Mouse (Mus musculus) heart, embryonic 10.5 days (tissue): ENCODE data around the gene Ankrd2. TPM values are rescaled to one million over a fixed set of nuclear protein-coding genes. Genes with fewer than 3 reads are reported as not detected.

ENCODE experiments used
- DNase-seq: peaks from one replicate; pipeline ENCODE4 v3.0.0-alpha.2; 2017; ENCODE audit warnings: low spot score
- H3K27ac ChIP-seq: fragments of 300-500 bp; sonication (generic); 2 replicates; pipeline ENCODE4 v1.5.1; 2016; ENCODE audit warnings: mild to moderate bottlenecking
- H3K27me3 ChIP-seq: fragments of 300-500 bp; sonication (generic); 2 replicates; pipeline ENCODE4 v1.6.1; 2016; ENCODE audit warnings: mild to moderate bottlenecking; ENCODE audit not compliant: poor library complexity, insufficient read depth, severe bottlenecking
- H3K36me3 ChIP-seq: fragments of 300-500 bp; sonication (generic); 2 replicates; pipeline ENCODE4 v1.6.1; 2016; ENCODE audit warnings: mild to moderate bottlenecking, moderate library complexity
- H3K4me1 ChIP-seq: fragments of 300-500 bp; sonication (generic); 2 replicates; pipeline ENCODE4 v1.6.1; 2016; ENCODE audit warnings: mild to moderate bottlenecking
- H3K4me3 ChIP-seq: fragments of 300-500 bp; sonication (generic); 2 replicates; pipeline ENCODE4 v1.5.1; 2016; ENCODE audit warnings: mild to moderate bottlenecking, moderate library complexity
- H3K9me3 ChIP-seq: fragments of 300-500 bp; sonication (generic); 2 replicates; pipeline ENCODE4 v1.6.1; 2016; ENCODE audit warnings: mild to moderate bottlenecking, moderate library complexity
- WGBS: fragments of 180-500 bp; shearing (Covaris S2); methylation state at CpG from one replicate; pipeline ENCODE4 v1.1.7; 2016; 5-methylcytosine and 5-hydroxymethylcytosine counted together
- polyA plus RNA-seq: library from polyadenylated mRNA; unstranded; fragments of >200 nt; fragmentation: Nextera tagmentation; extraction: Ambion mirVana; gene quantifications from 2 replicates; pipeline ENCODE4 v1.2.1, GENCODE M21; 2016

Gene Ankrd2
- not detected in 2 replicates for polyA plus RNA-seq

DNA sequence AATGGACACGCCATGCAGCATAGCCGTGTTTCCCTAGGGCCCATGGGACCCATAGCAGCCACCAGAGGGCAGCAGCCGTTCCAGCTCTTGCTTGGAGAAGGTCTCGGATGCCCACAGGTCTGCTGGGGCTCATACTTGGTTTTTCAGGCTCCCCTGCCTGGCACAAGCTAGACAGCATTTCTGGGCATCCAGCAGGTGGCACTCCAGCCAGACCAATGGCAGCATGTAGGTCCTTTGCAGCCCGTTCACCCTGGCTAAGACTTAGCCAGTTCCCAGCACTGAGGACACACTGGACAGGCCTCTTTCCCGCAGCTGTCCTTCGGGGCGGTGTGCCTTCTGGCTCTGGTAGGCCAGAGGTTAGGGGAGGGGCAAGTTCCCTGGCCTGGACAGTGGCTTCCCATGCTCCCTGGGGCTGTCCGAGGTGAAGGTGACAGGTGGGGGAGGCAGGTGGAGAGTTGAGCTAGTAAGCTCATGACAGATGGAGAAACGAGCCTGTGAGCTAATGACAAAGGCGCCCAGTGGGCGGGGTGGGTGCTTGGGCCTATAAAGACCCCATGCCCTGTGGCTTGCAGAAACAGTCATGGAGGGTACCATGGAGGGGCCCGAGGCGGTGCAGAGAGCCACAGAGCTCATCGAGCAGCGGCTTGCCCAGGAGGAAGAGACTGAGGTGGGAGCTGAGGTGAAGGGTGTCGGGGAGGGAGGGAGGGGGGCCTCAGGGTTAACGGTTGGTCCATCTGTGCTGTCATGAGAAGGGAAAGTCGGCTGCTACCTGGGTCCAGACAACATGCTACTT is at the start of gene Ankrd2:
Ankrd2 (plus strand) TSS at position 545 of the 793 bp plus-strand sequence.
- 0 out of 2 replicates have a peak within 1 kb of the TSS, but pooled peaks have one; percentile 42 for H3K27ac ChIP-seq
- 64% methylated on average over 19 of the region's 19 CpGs for WGBS
- peaks cover 15% of the 10 kb centered on the region for H3K27me3 ChIP-seq
- peaks cover 30% of the 10 kb centered on the region for H3K4me1 ChIP-seq
- peak; percentile 84 for DNase-seq
- no peaks in the 10 kb centered on the region for H3K9me3 ChIP-seq
- H3K36me3 ChIP-seq, result peaks cover 18% of the 10 kb centered on the region
- H3K4me3 ChIP-seq, result no peak within 1 kb of the TSS

DNA sequence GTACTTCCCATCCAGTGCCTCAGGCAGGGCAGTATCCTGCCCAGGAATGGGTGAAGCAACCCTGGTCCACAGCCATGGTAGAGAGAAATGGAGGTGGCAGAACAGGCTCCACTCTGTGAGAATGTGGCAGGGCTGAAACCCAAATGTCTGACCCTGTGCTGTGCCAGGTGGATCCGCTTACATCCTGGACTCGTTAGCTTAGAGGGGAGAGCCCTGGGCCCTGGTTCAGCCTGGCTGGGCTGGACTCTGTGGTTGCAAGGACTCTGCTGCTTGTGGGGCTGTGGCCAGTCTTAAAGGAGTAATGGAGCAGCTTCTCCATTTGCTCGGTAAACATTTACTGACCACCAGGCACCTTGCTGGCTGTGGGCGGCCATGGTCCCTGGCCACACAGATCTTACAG is 48.6 kb upstream of the Ankrd2 start:
- Histone ChIP-seq H3K4me1 (peaks cover 21% of the 10 kb centered on the region), H3K4me3 (no peak overlapping the region), H3K9me3 (no peaks in the 10 kb centered on the region), H3K36me3 (no peaks in the 10 kb centered on the region), H3K27ac (no peak overlapping the region), H3K27me3 (0 out of 2 replicates have a peak, but pooled peaks cover 4% of the 10 kb centered on the region)
- DNase-seq, result no peak
- WGBS, result 82% methylated on average over 4 of the region's 4 CpGs

DNA sequence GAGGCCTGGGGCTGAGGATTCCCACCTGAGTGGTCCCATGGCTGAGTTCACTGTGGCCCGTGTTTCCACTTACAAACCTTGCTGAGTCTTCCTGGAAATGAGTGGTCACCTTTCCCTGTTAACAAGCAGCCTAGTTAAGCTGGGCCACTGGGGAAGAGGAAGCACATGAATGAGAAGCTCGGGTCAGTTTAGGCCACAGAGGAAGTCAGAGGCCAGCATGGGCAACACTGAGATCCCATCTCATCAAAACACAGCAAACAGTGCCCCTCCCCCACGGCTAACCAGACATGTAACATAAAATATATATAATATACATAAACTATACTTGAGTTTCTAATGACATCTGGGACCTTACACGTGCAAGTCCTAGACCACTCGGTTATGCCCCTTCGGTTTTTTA is 46.0 kb upstream of the Ankrd2 start:
- no peaks in the 10 kb centered on the region for H3K36me3 ChIP-seq
- WGBS, result 76% methylated on average over 6 of the region's 6 CpGs
- H3K27ac ChIP-seq, result no peak overlapping the region
- H3K4me3 ChIP-seq, result no peak overlapping the region
- no peaks in the 10 kb centered on the region for H3K9me3 ChIP-seq
- peaks cover 22% of the 10 kb centered on the region for H3K4me1 ChIP-seq
- DNase-seq, result no peak
- no peaks in the 10 kb centered on the region for H3K27me3 ChIP-seq

DNA sequence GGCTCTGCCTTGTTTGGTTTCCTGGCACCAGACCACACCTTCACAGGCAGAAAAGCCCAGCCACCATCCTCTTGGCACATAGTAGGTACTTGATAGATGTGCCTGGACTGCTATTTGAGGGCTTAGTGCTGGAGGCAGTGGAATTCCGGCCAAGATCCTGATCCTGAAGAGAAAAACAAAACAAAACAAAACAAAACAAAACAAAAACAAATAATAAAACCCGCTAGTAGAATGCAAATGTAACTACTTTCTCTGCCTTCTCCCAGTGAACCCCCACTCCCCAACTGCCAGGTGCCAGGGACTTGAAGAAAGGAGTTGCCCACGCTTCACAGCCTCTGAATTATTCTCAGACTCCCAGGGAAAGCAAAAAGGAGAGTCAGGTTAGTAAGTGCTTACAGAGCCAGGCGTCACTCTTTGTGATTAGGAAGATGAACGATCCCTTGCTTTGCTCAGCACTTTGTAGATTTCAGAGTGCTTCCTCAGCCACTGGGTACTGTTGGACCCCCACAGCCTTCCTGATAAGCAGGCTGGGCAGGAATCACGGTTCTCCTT is 43.8 kb upstream of the Ankrd2 start:
- H3K36me3 ChIP-seq, result no peaks in the 10 kb centered on the region
- 35% methylated on average over 6 of the region's 6 CpGs for WGBS
- H3K4me1 ChIP-seq, result peaks cover 41% of the 10 kb centered on the region
- H3K4me3 ChIP-seq, result no peak overlapping the region
- 0 out of 2 replicates have a peak overlapping the region, but pooled peaks have one; percentile 22 for H3K27ac ChIP-seq
- no peaks in the 10 kb centered on the region for H3K27me3 ChIP-seq
- H3K9me3 ChIP-seq, result no peaks in the 10 kb centered on the region
- DNase-seq, result no peak

DNA sequence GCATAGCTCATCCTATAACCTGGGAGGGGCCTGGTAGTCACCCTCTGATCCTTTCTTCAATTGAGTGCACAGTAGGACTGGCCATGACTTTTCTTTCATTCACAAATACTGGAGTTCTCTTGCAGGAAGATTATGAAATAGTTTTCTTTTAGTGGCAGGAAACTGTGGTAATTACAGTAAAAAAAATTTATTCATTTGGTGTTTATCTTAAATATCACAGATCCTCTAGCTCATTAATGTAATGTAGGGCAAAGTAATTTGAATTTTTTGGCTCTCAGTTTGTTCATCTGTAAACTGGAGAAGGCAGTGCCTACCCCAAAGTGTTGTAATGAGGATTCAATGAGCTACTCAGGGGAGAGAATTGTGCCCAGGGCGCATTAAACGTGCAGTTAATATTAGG is 42.8 kb upstream of the Ankrd2 start:
- no peak overlapping the region for H3K4me3 ChIP-seq
- DNase-seq, result no peak
- H3K9me3 ChIP-seq, result no peaks in the 10 kb centered on the region
- peaks cover 51% of the 10 kb centered on the region for H3K4me1 ChIP-seq
- WGBS, result 91% methylated on average over 2 of the region's 2 CpGs
- H3K27ac ChIP-seq, result no peak overlapping the region
- H3K36me3 ChIP-seq, result no peaks in the 10 kb centered on the region
- H3K27me3 ChIP-seq, result no peaks in the 10 kb centered on the region

DNA sequence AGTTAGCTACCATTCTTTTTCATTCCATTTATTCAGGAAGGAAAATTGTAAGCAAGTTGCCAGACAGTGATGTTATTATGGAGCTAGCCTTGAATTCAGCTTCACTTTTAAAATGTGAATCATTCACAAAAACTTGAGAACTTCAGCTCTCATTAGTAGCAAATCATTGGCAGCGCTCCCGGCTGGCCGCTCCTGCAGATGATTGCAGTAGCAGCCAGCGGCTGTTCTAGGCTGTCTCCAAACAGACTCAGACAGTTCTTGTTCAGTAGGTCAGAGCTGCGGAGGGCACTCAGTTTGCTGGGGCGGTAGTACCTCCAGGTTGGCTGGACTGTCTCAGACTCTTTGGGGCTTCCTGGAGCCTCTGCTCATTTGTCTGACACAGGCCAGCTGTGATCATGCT is 42.3 kb upstream of the Ankrd2 start:
- WGBS, result 77% methylated on average over 6 of the region's 6 CpGs
- Histone ChIP-seq H3K4me1 (peaks cover 49% of the 10 kb centered on the region), H3K27ac (no peak overlapping the region)

DNA sequence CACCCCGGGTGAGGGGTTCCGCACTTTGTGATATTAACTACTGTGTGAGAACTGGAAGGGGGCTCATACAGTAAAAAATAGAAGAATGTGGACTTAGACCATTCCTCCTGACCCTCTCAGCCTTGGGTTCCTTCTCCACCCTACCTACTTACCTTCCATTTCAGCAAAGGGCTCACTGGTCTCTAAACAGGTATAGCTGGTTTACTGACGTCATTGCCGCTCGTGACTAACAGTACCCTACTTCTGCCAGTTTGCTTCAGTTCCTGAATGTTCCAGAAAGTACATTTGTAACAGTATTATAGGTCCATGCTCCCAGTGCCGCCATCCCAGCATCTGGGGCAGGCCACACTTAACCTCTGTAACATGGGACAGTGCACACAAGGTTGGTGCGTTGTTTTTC is 41.8 kb upstream of the Ankrd2 start:
- H3K27ac ChIP-seq, result no peak overlapping the region
- peaks cover 52% of the 10 kb centered on the region for H3K4me1 ChIP-seq
- H3K27me3 ChIP-seq, result no peaks in the 10 kb centered on the region
- WGBS, result 91% methylated on average over 7 of the region's 7 CpGs
- no peaks in the 10 kb centered on the region for H3K36me3 ChIP-seq
- H3K9me3 ChIP-seq, result no peaks in the 10 kb centered on the region
- H3K4me3 ChIP-seq, result no peak overlapping the region
- no peak for DNase-seq

More for the DNA sequence above, 42.3 kb upstream of the Ankrd2 start:
- no peak for DNase-seq
- Histone ChIP-seq H3K36me3 (no peaks in the 10 kb centered on the region), H3K9me3 (no peaks in the 10 kb centered on the region), H3K4me3 (no peak overlapping the region), H3K27me3 (no peaks in the 10 kb centered on the region)

DNA sequence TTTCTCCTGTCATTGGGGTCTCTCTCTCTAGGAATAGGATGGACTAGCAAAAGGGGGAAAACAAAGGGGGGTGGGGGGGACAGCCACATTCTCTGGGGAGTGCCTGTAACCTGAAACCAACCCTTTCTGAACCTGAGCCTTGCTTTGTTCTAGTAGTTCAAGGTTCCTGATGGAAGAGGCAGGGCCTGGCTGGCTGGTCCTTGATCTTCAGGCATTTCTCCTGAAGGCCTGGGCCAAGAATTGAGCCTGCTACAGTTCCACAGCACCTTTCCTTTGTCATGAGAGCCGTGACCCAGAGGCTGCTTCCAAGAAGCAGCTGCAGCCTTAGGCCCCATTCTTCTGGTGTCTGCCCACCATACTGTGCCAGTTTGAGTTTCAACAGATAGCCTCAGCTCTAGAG is 40.3 kb upstream of the Ankrd2 start:
- DNase-seq, result no peak
- Histone ChIP-seq H3K4me1 (peaks cover 64% of the 10 kb centered on the region), H3K9me3 (no peaks in the 10 kb centered on the region), H3K27ac (peak overlapping the region; percentile 57; the same call in 1 of the 2 replicates), H3K27me3 (no peaks in the 10 kb centered on the region), H3K4me3 (no peak overlapping the region), H3K36me3 (no peaks in the 10 kb centered on the region)
- WGBS, result 44% methylated on average over 1 of the region's 1 CpGs

DNA sequence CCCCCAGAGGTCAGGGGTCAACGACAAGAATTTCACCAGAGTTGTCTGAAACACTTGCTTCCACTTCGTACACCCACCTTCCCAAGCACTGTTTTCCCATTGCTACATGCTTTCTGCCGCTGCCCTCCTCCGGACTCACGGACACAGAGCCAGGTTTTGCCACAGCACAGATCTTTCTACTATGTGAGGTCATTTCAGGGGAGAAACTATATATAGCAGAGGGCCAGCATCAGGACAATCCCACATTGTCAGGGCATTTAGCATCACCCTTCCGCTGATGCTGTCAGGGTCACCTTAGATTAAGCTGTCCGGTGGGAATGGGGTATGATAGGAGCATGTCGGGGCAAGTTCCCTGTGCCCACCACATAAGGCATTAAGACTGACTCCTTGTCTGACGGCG is 38.7 kb upstream of the Ankrd2 start:
- DNase-seq, result no peak
- no peaks in the 10 kb centered on the region for H3K36me3 ChIP-seq
- no peaks in the 10 kb centered on the region for H3K27me3 ChIP-seq
- no peak overlapping the region for H3K4me3 ChIP-seq
- H3K27ac ChIP-seq, result peak overlapping the region; percentile 56
- 49% methylated on average over 10 of the region's 10 CpGs for WGBS
- H3K9me3 ChIP-seq, result no peaks in the 10 kb centered on the region
- peaks cover 69% of the 10 kb centered on the region for H3K4me1 ChIP-seq

DNA sequence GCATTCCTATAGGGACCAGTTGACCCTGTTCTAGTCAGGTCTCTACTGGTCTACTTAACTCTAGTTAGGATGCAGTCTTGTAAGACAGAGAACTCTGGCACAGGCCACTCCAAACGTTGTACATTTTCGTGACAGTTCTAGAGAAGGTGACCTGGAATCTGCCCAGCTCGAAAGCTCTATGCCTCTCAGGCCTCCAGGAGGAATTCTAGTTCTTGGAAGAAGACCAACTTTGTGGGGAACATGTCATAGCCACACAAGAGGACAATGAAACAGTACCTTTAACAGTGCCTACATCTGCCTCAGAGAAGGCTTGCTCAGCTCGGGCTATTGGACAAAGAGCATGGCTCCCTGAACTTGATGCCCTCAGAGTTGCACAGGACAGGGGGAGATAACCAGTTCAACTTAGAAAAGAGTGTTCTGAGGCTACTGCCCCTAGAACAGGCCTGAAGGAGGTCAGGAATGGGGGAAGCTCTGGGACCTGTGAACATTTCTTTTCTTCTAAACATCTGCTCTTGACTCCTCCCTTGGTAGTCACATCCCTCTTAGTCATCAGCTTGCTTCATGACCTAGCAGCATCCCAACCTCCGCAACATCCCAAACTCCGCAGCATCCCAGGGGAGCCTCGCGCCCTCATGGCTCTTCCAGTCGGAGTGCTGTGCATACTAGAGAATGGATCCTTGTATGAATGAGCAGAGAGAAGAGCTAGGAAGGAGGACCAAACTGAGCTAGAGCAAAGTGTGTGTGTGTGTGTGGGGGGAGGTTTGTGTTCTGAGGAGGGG is 36.8 kb upstream of the Ankrd2 start:
- Histone ChIP-seq H3K4me1 (peaks cover 66% of the 10 kb centered on the region), H3K9me3 (no peaks in the 10 kb centered on the region), H3K4me3 (no peak overlapping the region), H3K27me3 (no peaks in the 10 kb centered on the region), H3K36me3 (no peaks in the 10 kb centered on the region), H3K27ac (no peak overlapping the region; the same call in 1 of the 2 replicates)
- WGBS, result 86% methylated on average over 9 of the region's 9 CpGs
- no peak for DNase-seq

DNA sequence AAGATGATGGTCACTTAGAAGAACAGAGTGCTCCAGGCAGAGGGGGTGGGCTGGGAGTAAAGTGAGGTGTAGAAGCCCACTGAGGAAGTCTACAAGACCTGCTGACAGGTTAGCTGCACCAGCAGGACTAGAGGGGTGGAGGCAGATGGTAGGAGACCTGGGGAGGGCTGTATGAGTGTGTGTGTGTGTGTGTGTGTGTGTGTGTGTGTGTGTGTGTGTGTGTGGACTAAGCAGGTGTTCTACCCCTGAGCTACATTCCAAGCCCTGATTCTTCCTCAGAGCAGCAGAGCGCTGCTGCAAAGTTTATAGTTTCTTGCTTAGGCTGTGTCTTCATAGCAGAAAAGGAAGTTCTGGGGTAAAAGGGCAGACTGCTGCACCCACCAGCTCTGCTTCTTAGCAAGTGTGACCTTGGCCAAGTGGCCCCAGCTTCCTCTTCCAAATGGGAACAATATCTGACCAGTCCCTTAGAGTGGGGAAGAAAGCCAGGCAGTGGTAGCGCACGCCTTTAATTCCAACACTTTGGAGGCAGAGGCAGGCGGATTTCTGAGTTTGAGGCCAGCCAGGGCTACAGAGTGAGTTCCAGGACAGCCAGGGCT is 36.0 kb upstream of the Ankrd2 start:
- 89% methylated on average over 4 of the region's 4 CpGs for WGBS
- no peak overlapping the region for H3K4me3 ChIP-seq
- H3K9me3 ChIP-seq, result no peaks in the 10 kb centered on the region
- H3K27me3 ChIP-seq, result no peaks in the 10 kb centered on the region
- peak overlapping the region; percentile 26; the same call in 1 of the 2 replicates for H3K27ac ChIP-seq
- peaks cover 71% of the 10 kb centered on the region for H3K4me1 ChIP-seq
- no peaks in the 10 kb centered on the region for H3K36me3 ChIP-seq
- no peak for DNase-seq

DNA sequence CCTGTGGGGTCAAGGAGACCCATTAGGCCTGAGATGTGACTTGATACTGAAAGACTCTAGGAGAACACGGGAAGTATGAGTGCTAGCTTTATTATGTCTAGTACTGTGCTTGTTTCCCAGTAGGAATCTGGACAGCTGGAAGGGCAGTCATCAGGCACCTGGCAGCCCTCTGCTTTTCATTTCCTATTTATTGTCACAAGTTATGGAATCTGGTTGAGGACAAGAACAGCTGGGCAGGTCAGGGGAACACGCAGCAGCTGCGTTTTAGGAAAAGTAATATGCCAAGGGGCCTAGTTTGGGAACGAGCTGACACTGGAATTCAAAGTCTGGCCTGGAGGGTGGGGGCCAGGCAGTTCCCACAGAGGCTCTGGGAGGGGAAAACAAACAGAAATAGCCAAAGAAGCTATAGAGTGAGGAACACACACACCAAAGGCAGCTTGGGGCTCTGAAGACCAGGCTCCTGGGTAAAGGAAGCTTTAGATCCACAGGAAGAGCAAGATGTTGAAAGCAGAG is 35.3 kb upstream of the Ankrd2 start:
- Histone ChIP-seq H3K4me3 (no peak overlapping the region), H3K4me1 (peaks cover 72% of the 10 kb centered on the region), H3K36me3 (no peaks in the 10 kb centered on the region), H3K9me3 (no peaks in the 10 kb centered on the region), H3K27me3 (no peaks in the 10 kb centered on the region), H3K27ac (peak overlapping the region; percentile 26; the same call in 1 of the 2 replicates)
- WGBS, result 51% methylated on average over 4 of the region's 4 CpGs
- no peak for DNase-seq
